Mouse (Mus musculus): Measurements from ENCODE around the gene Daam2.

- no peak for TF ChIP-seq E2F4 (IDR thresholded peaks at IDR 0.05; ENCODE audit: insufficient read depth)
- TF ChIP-seq USF1 (IDR thresholded peaks at IDR 0.05; ENCODE audit: low read depth): no peak
- TF ChIP-seq TCF12 (IDR thresholded peaks at IDR 0.05; ENCODE audit: insufficient read depth, poor library complexity, severe bottlenecking): no peak
- TF ChIP-seq POLR2A (IDR thresholded peaks at IDR 0.05; ENCODE audit: insufficient read length, low read depth): no peak
- TF ChIP-seq MYOD1 (IDR thresholded peaks at IDR 0.05; ENCODE audit: control insufficient read depth in 1 of 3, insufficient read length in 2 of 3, low read depth in 2 of 3): no peak
These were observed 144.3 kb downstream of the Daam2 start for GRCm38 (mm10) chr17:49419813-49420212.
